Mouse (Mus musculus): ENCODE data around the gene Gm42878. TPM values are rescaled to one million over a fixed set of nuclear protein-coding genes. Genes with fewer than 3 reads are reported as not detected.

The Gm42878 gene
- total RNA-seq (2023) = not detected in 4 replicates

GRCm38 (mm10) chr5:121544910-121545792 is at the start of gene Gm42878, which contains the start of gene Adam1a:
Gene Gm42878 (minus strand): TSS chr5:121545482.
Gene Adam1a (minus strand): TSS chr5:121545482.

GRCm38 (mm10) chr5:121593451-121594401 is 48.4 kb upstream of the Gm42878 start, which contains the start of gene Aldh2:
Gene Aldh2 (minus strand): TSS chr5:121593824.

GRCm38 (mm10) chr5:121545793-121546529 is 679 bp upstream of the Gm42878 start, which contains the start of gene Mapkapk5:
Gene Mapkapk5 (minus strand): TSS chr5:121545905.

GRCm38 (mm10) chr5:121503231-121503630 is 42.1 kb downstream of the Gm42878 start, which contains the start of gene Adam1b:
Gene Adam1b (minus strand): TSS chr5:121503435.

Other genes with a start within 250 kb of the Gm42878 start
- gene Trafd1, start 159.8 kb downstream of the Gm42878 start, total RNA-seq (2023) = 71.6 to 89.6 TPM (median 78.6 TPM) in 4 replicates
- 44.1 to 51.0 TPM (median 45.5 TPM) in 4 replicates for gene Naa25, start 147.5 kb downstream of the Gm42878 start, total RNA-seq (2023)
- 0.63 to 1.8 TPM (median 1.3 TPM) in 4 replicates for gene Tmem116, start 93.6 kb downstream of the Gm42878 start, total RNA-seq (2023)
- 164 to 172 TPM (median 168 TPM) in 4 replicates for gene Erp29, start 93.0 kb downstream of the Gm42878 start, total RNA-seq (2023)
- 0.16 to 0.17 TPM in 2 of 4 replicates, not detected in the others for gene Adam1b, start 42.0 kb downstream of the Gm42878 start, total RNA-seq (2023)
- gene Adam1a, start within 50 bp of the Gm42878 start, total RNA-seq (2023) = 5.0 to 6.7 TPM (median 5.3 TPM) in 4 replicates
- gene Mapkapk5, start 423 bp upstream of the Gm42878 start, total RNA-seq (2023) = 87.8 to 102 TPM (median 94.5 TPM) in 4 replicates
- 323 to 356 TPM (median 343 TPM) in 4 replicates for gene Aldh2, start 48.3 kb upstream of the Gm42878 start, total RNA-seq (2023)
- gene Acad12, start 73.5 kb upstream of the Gm42878 start, total RNA-seq (2023) = 9.5 to 12.7 TPM (median 10.2 TPM) in 4 replicates
- 9.8 to 13.0 TPM (median 11.4 TPM) in 4 replicates for gene Acad10, start 115.0 kb upstream of the Gm42878 start, total RNA-seq (2023)
- gene Brap, start 115.1 kb upstream of the Gm42878 start, total RNA-seq (2023) = 84.6 to 91.2 TPM (median 89.7 TPM) in 4 replicates
- 69.8 to 88.9 TPM (median 78.7 TPM) in 4 replicates for gene Atxn2, start 165.9 kb upstream of the Gm42878 start, total RNA-seq (2023)

Data from B cell, adult 62 days (primary cell).